Mouse (Mus musculus): ENCODE data around the gene Rapgef4. TPM values are rescaled to one million over a fixed set of nuclear protein-coding genes. Genes with fewer than 3 reads are reported as not detected.

The Rapgef4 gene
- total RNA-seq, 1 experiment = 3.4 TPM

GRCm38 (mm10) chr2:72143413-72143812 is 162.4 kb downstream of the Rapgef4 start:
- TF ChIP-seq ZNF384 (IDR thresholded peaks at IDR 0.05; ENCODE audit: low read depth, low read length) = no peak
- no peak for TF ChIP-seq ZC3H11A (IDR thresholded peaks at IDR 0.05; ENCODE audit: borderline replicate concordance, low read depth, low read length)
- no peak for TF ChIP-seq MAFK (IDR thresholded peaks at IDR 0.05; ENCODE audit: insufficient read depth, low read depth, low read length)
- no peak for TF ChIP-seq HCFC1 (IDR thresholded peaks at IDR 0.05; ENCODE audit: borderline replicate concordance, insufficient read depth, low read length)
- TF ChIP-seq CHD2 (IDR thresholded peaks at IDR 0.05; ENCODE audit: low read depth, low read length) = no peak
- no peaks in the 10 kb centered on the region for H3K36me3 ChIP-seq (ENCODE audit: control insufficient read depth, insufficient read depth, low read length, poor library complexity, severe bottlenecking)
- H3K9me3 ChIP-seq (ENCODE audit: control insufficient read depth, insufficient read depth, low read depth, low read length) = no peaks in the 10 kb centered on the region
- H3K4me3 ChIP-seq (ENCODE audit: insufficient read depth in 1 of 2, low read depth in 1 of 2, low read length in 2 of 2, poor library complexity in 1 of 2, severe bottlenecking in 1 of 2) = no peak overlapping the region
- DNase-seq (ENCODE audit: low read depth, low spot score) = no peak
- peaks cover 0 to 4% of the 10 kb centered on the region in 2 experiments; a peak in 2 of 4 replicates for H3K4me1 ChIP-seq (ENCODE audit: control insufficient read depth in 2 of 2, insufficient read depth in 2 of 2, low read length in 2 of 2, poor library complexity in 1 of 2)
- no peak overlapping the region for H3K27ac ChIP-seq (ENCODE audit: insufficient read depth, low read depth, low read length, poor library complexity, severe bottlenecking)
- in situ Hi-C loops (cut with MboI; ENCODE audit: low sequenced_read_pairs in 2 of 2, unreplicated experiment in 2 of 2) = no loop called here
- no peak overlapping the region for H3K9ac ChIP-seq (ENCODE audit: insufficient read depth, low read depth, low read length, poor library complexity, severe bottlenecking)

GRCm38 (mm10) chr2:72144576-72145200 is 163.6 kb downstream of the Rapgef4 start:
- H3K27ac ChIP-seq (ENCODE audit: insufficient read depth, low read depth, low read length, poor library complexity, severe bottlenecking) = no peak overlapping the region
- no peak overlapping the region for H3K9ac ChIP-seq (ENCODE audit: insufficient read depth, low read depth, low read length, poor library complexity, severe bottlenecking)
- in situ Hi-C loops (cut with MboI; ENCODE audit: low sequenced_read_pairs in 2 of 2, unreplicated experiment in 2 of 2) = no loop called here
- H3K4me1 ChIP-seq (ENCODE audit: control insufficient read depth in 2 of 2, insufficient read depth in 2 of 2, low read length in 2 of 2, poor library complexity in 1 of 2) = peaks cover 0 to 7% of the 10 kb centered on the region in 2 experiments; a peak in 2 of 4 replicates
- TF ChIP-seq CHD2 (IDR thresholded peaks at IDR 0.05; ENCODE audit: low read depth, low read length) (no peak), ZC3H11A (IDR thresholded peaks at IDR 0.05; ENCODE audit: borderline replicate concordance, low read depth, low read length) (no peak), HCFC1 (IDR thresholded peaks at IDR 0.05; ENCODE audit: borderline replicate concordance, insufficient read depth, low read length) (no peak), MAFK (IDR thresholded peaks at IDR 0.05; ENCODE audit: insufficient read depth, low read depth, low read length) (no peak), ZNF384 (IDR thresholded peaks at IDR 0.05; ENCODE audit: low read depth, low read length) (no peak)
- no peak overlapping the region for H3K4me3 ChIP-seq (ENCODE audit: insufficient read depth in 1 of 2, low read depth in 1 of 2, low read length in 2 of 2, poor library complexity in 1 of 2, severe bottlenecking in 1 of 2)
- no peaks in the 10 kb centered on the region for H3K36me3 ChIP-seq (ENCODE audit: control insufficient read depth, insufficient read depth, low read length, poor library complexity, severe bottlenecking)
- no peak for DNase-seq (ENCODE audit: low read depth, low spot score)
- H3K9me3 ChIP-seq (ENCODE audit: control insufficient read depth, insufficient read depth, low read depth, low read length) = no peaks in the 10 kb centered on the region

GRCm38 (mm10) chr2:72145281-72145875 is 164.3 kb downstream of the Rapgef4 start:
- H3K9ac ChIP-seq (ENCODE audit: insufficient read depth, low read depth, low read length, poor library complexity, severe bottlenecking) = no peak overlapping the region
- TF ChIP-seq HCFC1 (IDR thresholded peaks at IDR 0.05; ENCODE audit: borderline replicate concordance, insufficient read depth, low read length) (no peak), MAFK (IDR thresholded peaks at IDR 0.05; ENCODE audit: insufficient read depth, low read depth, low read length) (no peak)
- in situ Hi-C loops (cut with MboI; ENCODE audit: low sequenced_read_pairs in 2 of 2, unreplicated experiment in 2 of 2) = no loop called here
- no peaks in the 10 kb centered on the region for H3K36me3 ChIP-seq (ENCODE audit: control insufficient read depth, insufficient read depth, low read length, poor library complexity, severe bottlenecking)
- no peak for DNase-seq (ENCODE audit: low read depth, low spot score)
- no peaks in the 10 kb centered on the region for H3K9me3 ChIP-seq (ENCODE audit: control insufficient read depth, insufficient read depth, low read depth, low read length)
- peaks cover 0 to 9% of the 10 kb centered on the region in 2 experiments; a peak in 2 of 4 replicates for H3K4me1 ChIP-seq (ENCODE audit: control insufficient read depth in 2 of 2, insufficient read depth in 2 of 2, low read length in 2 of 2, poor library complexity in 1 of 2)
- no peak overlapping the region for H3K4me3 ChIP-seq (ENCODE audit: insufficient read depth in 1 of 2, low read depth in 1 of 2, low read length in 2 of 2, poor library complexity in 1 of 2, severe bottlenecking in 1 of 2)
- H3K27ac ChIP-seq (ENCODE audit: insufficient read depth, low read depth, low read length, poor library complexity, severe bottlenecking) = no peak overlapping the region

GRCm38 (mm10) chr2:72146061-72146460 is 165.0 kb downstream of the Rapgef4 start:
- H3K36me3 ChIP-seq (ENCODE audit: control insufficient read depth, insufficient read depth, low read length, poor library complexity, severe bottlenecking) = no peaks in the 10 kb centered on the region
- peaks cover 0 to 10% of the 10 kb centered on the region in 2 experiments; a peak in 3 of 4 replicates for H3K4me1 ChIP-seq (ENCODE audit: control insufficient read depth in 2 of 2, insufficient read depth in 2 of 2, low read length in 2 of 2, poor library complexity in 1 of 2)
- no peaks in the 10 kb centered on the region for H3K9me3 ChIP-seq (ENCODE audit: control insufficient read depth, insufficient read depth, low read depth, low read length)
- in situ Hi-C loops (cut with MboI; ENCODE audit: low sequenced_read_pairs in 2 of 2, unreplicated experiment in 2 of 2) = no loop called here
- TF ChIP-seq ZNF384 (IDR thresholded peaks at IDR 0.05; ENCODE audit: low read depth, low read length) (no peak), MAFK (IDR thresholded peaks at IDR 0.05; ENCODE audit: insufficient read depth, low read depth, low read length) (no peak)
- no peak overlapping the region for H3K9ac ChIP-seq (ENCODE audit: insufficient read depth, low read depth, low read length, poor library complexity, severe bottlenecking)
- DNase-seq (ENCODE audit: low read depth, low spot score) = no peak
- H3K4me3 ChIP-seq (ENCODE audit: insufficient read depth in 1 of 2, low read depth in 1 of 2, low read length in 2 of 2, poor library complexity in 1 of 2, severe bottlenecking in 1 of 2) = no peak overlapping the region
- H3K27ac ChIP-seq (ENCODE audit: insufficient read depth, low read depth, low read length, poor library complexity, severe bottlenecking) = no peak overlapping the region

Data from ES-E14 (cell line).